Mouse (Mus musculus) forebrain, embryonic 12.5 days (tissue): ENCODE data around the gene 1110059E24Rik. TPM values are rescaled to one million over a fixed set of nuclear protein-coding genes. Genes with fewer than 3 reads are reported as not detected.
A peak's percentile ranks its signal among the peaks of the same experiment; 100 is the strongest.
"Not testable (repeated sequence)": the region's sequence is repeated elsewhere in the genome, so short reads cannot be mapped to it uniquely, and the experiment has no call there.

Experiments used
- ATAC-seq: fragments of 200-750 bp; cut with Nextera tagmentation; 2 replicates; pipeline ENCODE4 v1.8.0; 2017; ENCODE audit warnings: moderate TSS enrichment; ENCODE audit not compliant: low FRiP score
- H3K27ac ChIP-seq: fragments of 300-500 bp; sonication (generic); 2 replicates; pipeline ENCODE4 v1.5.1; 2016; ENCODE audit warnings: mild to moderate bottlenecking
- H3K27me3 ChIP-seq: fragments of 300-500 bp; sonication (generic); 2 replicates; pipeline ENCODE4 v1.6.1; 2016; ENCODE audit warnings: mild to moderate bottlenecking
- H3K36me3 ChIP-seq: fragments of 300-500 bp; sonication (generic); replicated peaks from 2 replicates; pipeline ENCODE4 v1.6.1; 2016; ENCODE audit warnings: mild to moderate bottlenecking
- H3K4me1 ChIP-seq: fragments of 300-500 bp; sonication (generic); 2 replicates; pipeline ENCODE4 v1.6.1; 2016
- H3K4me2 ChIP-seq: fragments of 300-500 bp; sonication (generic); 2 replicates; pipeline ENCODE4 v1.6.1; 2016; ENCODE audit warnings: mild to moderate bottlenecking, moderate library complexity
- H3K4me3 ChIP-seq: fragments of 300-500 bp; sonication (generic); replicated peaks from 2 replicates; pipeline ENCODE4 v1.5.1; 2016; ENCODE audit warnings: mild to moderate bottlenecking
- H3K9ac ChIP-seq: fragments of 300-500 bp; sonication (generic); 2 replicates; pipeline ENCODE4 v1.6.1; 2016; ENCODE audit warnings: mild to moderate bottlenecking
- H3K9me3 ChIP-seq: fragments of 300-500 bp; sonication (generic); 2 replicates; pipeline ENCODE4 v1.6.1; 2016
- WGBS: fragments of 180-500 bp; shearing (Covaris S2); methylation state at CpG from one replicate; pipeline ENCODE4 v1.1.7; 2016; 5-methylcytosine and 5-hydroxymethylcytosine counted together
- polyA plus RNA-seq: library from polyadenylated mRNA; unstranded; fragments of >200 nt; fragmentation: Nextera tagmentation; extraction: Ambion mirVana; gene quantifications from 2 replicates; pipeline ENCODE4 v1.2.1, GENCODE M21; 2016

Gene 1110059E24Rik
- polyA plus RNA-seq, 1 experiment from 2014 or later = 59.4 TPM

DNA sequence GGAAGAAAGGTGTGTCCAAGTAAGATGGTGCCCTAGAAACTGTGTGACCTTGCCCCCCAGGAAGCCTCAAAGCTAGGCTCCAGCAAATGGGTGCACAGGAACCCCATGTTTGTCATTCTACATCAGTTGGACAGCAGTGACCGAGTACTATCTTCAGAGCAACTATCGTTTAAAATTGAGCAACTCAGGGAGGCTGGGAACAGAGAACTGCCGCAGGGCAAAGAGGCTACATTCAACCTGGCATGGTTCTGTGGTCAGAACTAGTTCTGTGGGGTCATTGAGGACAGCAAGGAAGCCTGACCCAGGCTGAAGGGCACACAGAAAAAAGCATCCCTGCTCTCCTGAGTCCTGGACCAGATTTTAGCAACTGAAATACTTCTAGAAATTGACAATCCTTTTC lies 37.0 kb downstream of the 1110059E24Rik start:
- Histone ChIP-seq H3K36me3 (no peaks in the 10 kb centered on the region; the same call in 1 of the 2 replicates), H3K4me1 (peaks cover 12% of the 10 kb centered on the region), H3K4me2 (no peak overlapping the region), H3K9me3 (no peaks in the 10 kb centered on the region), H3K9ac (no peak overlapping the region), H3K4me3 (no peak overlapping the region), H3K27me3 (no peaks in the 10 kb centered on the region), H3K27ac (no peak overlapping the region)
- ATAC-seq = no peak
- WGBS = 96% methylated on average over 3 of the region's 3 CpGs

DNA sequence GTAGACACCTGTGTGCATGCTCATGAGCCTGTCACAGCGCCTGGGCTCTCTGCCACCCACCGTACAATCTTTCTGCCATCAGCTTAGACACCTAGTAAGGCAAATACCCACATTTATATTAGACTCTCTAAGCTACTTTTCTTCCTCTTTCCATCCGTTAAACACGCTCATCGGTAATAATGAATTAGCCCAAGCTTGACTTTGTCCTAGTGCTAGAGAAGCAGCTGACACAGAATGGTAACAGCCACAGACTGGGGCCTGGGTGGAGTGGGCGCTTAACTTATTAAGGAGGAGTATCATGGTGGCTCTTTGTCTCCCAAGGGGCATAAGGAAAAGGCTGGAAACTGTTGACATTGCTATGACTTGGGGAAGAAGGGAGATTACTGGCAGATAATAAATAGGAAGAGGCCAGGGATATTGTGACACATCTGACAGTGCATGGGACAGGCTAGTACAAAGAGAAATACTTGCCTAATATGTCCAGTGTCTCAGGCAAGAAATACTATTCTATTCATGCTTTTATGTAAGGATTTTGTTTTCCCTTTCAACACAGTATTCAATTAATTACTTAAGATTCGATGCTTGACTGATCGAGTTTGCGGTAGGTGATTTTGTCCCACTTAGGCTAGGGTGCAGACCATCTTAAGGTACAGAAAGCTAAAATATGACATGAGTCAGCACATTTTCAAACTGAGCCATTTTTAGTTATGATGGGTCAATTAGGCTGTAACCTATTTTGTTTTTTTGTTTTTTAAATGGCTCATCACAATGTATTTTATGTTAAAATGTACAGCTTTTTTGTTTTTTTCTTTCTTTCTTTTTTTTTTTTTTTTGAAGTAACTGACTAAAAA lies 40.8 kb downstream of the 1110059E24Rik start:
- Histone ChIP-seq H3K4me1 (peaks cover 16% of the 10 kb centered on the region), H3K27ac (no peak overlapping the region), H3K4me3 (no peak overlapping the region), H3K4me2 (no peak overlapping the region), H3K27me3 (no peaks in the 10 kb centered on the region), H3K9me3 (no peaks in the 10 kb centered on the region), H3K9ac (no peak overlapping the region), H3K36me3 (no peaks in the 10 kb centered on the region)
- ATAC-seq = no peak
- WGBS = 44% methylated on average over 9 of the region's 9 CpGs

DNA sequence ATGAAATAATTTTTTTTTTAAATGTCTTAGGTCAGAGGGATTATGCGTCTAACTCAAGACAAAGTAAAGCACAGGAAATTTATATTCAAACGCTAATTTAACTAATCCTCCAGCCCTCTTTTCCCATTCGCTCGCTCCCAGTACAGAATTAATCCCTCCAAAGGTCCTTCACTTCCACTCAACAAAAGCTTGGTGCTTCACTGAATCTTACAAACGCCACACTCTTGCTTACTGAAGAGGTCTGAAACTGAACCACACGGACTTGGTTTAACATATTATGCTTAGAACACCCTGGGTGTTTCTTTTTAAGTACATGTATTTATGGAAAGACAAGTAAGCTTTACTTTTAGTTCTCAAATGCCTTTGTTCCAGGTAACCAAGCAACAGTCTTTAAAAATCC lies 41.5 kb downstream of the 1110059E24Rik start:
- ATAC-seq = no peak
- Histone ChIP-seq H3K9me3 (no peaks in the 10 kb centered on the region), H3K27ac (no peak overlapping the region), H3K27me3 (no peaks in the 10 kb centered on the region), H3K4me1 (peaks cover 16% of the 10 kb centered on the region), H3K4me2 (no peak overlapping the region), H3K9ac (no peak overlapping the region), H3K36me3 (no peaks in the 10 kb centered on the region), H3K4me3 (no peak overlapping the region)
- WGBS = 8% methylated on average over 6 of the region's 6 CpGs

DNA sequence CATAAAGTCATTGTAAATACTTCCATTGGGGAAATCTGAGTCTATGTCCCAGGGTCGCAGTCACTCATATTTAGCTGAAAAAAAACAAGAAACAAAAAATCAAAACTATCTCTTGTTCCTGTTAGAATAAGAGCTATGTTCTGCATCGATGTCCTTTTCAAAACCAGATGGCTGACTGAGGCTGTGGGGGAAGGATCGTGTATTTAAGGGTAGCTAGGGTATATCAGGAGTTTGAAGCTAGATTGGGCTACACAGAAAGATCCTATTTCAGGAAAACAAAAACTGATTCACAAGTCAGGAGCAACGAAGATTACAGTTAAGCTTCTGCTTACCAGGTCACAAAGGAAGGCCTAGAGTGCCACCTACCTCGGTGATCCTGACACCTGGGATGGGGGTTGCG lies 42.5 kb downstream of the 1110059E24Rik start:
- H3K27ac ChIP-seq = no peak overlapping the region
- WGBS = 71% methylated on average over 6 of the region's 6 CpGs
- no peaks in the 10 kb centered on the region for H3K9me3 ChIP-seq
- H3K4me2 ChIP-seq = no peak overlapping the region
- peaks cover 16% of the 10 kb centered on the region for H3K4me1 ChIP-seq
- no peaks in the 10 kb centered on the region for H3K27me3 ChIP-seq
- ATAC-seq = no peak
- H3K9ac ChIP-seq = no peak overlapping the region
- no peak overlapping the region for H3K4me3 ChIP-seq
- no peaks in the 10 kb centered on the region for H3K36me3 ChIP-seq

DNA sequence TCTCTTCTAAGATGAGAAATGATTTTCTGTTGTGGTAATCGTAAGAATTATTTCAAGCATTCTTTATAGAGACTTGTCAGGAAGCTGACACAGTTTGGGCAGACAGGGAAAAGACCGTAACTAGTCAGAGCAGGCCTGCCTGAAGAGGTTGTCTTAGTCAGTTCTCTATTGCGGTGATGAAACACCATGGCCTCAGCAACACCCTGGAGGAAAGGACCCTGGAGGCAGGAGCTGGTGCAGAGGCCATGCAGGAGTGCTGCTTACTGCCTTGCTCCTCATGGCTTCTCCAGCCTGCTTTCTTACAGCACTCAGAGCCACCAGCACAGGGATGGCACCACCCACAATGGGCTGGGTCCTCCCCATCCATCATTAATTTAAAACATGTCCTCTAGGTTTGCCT lies 47.5 kb downstream of the 1110059E24Rik start:
- no peaks in the 10 kb centered on the region for H3K36me3 ChIP-seq
- H3K4me1 ChIP-seq = peaks cover 14% of the 10 kb centered on the region
- ATAC-seq = no peak
- no peak overlapping the region for H3K4me2 ChIP-seq
- WGBS = 92% methylated on average over 3 of the region's 3 CpGs
- H3K9ac ChIP-seq = no peak overlapping the region
- no peak overlapping the region for H3K27ac ChIP-seq
- H3K9me3 ChIP-seq = no peaks in the 10 kb centered on the region
- no peaks in the 10 kb centered on the region for H3K27me3 ChIP-seq
- H3K4me3 ChIP-seq = no peak overlapping the region

DNA sequence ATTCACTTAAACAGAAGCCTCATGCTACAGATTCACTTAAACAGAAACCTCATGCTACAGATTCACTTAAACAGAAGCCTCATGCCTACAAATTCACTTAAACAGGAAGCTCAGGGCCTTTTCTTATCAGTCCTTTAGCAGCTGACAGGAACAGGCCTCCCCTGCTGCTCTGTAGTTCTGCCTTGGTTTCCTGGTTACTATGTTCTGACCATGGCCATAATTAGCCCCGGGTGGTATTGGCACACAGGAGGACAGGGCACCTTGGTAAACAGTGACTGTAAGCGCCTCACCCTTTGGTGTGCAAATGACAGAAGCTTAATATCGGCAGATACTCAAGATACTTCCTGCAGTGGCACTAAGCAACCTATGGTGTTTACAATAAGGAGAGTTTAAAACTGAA lies 48.9 kb downstream of the 1110059E24Rik start:
- Histone ChIP-seq H3K36me3 (no peaks in the 10 kb centered on the region), H3K9me3 (no peaks in the 10 kb centered on the region), H3K27ac (no peak overlapping the region), H3K4me2 (no peak overlapping the region), H3K4me3 (no peak overlapping the region), H3K4me1 (peaks cover 24% of the 10 kb centered on the region), H3K27me3 (no peaks in the 10 kb centered on the region), H3K9ac (no peak overlapping the region)
- WGBS = 79% methylated on average over 3 of the region's 3 CpGs
- ATAC-seq = no peak

DNA sequence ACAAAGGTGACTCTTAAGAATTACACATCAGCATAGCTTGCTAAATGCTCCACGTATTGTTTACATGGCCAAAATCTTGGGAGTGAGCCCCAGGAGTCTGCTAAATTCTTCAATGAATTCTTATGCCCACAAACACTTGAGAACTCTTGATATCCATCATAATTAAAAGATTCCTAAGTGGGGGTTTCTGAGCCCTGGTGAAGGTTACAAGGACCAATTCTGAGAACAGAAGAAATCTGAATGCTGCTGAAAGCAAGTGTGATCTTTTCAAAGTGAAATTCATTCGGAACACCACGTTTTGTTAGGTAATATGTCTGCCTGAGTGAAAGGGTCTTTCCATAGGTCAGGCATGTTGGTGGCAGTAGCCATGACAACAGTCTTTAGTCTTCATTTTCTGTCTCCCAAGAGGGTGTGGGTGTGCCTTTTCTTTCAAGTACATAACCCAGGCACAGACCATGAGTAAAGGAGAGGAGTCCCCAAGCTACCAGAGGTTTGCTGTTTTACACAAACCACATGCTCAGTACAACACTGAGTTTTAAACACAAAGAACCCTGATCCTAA lies 51.2 kb downstream of the 1110059E24Rik start:
- Histone ChIP-seq H3K4me3 (no peak overlapping the region), H3K4me2 (no peak overlapping the region), H3K9ac (no peak overlapping the region), H3K27me3 (no peaks in the 10 kb centered on the region), H3K27ac (0 out of 2 replicates have a peak overlapping the region, but pooled peaks have one; percentile 36), H3K4me1 (peaks cover 24% of the 10 kb centered on the region), H3K36me3 (peaks cover 3% of the 10 kb centered on the region; the same call in 1 of the 2 replicates), H3K9me3 (no peaks in the 10 kb centered on the region)
- WGBS = 15% methylated on average over 3 of the region's 3 CpGs
- ATAC-seq = peak; percentile 76

DNA sequence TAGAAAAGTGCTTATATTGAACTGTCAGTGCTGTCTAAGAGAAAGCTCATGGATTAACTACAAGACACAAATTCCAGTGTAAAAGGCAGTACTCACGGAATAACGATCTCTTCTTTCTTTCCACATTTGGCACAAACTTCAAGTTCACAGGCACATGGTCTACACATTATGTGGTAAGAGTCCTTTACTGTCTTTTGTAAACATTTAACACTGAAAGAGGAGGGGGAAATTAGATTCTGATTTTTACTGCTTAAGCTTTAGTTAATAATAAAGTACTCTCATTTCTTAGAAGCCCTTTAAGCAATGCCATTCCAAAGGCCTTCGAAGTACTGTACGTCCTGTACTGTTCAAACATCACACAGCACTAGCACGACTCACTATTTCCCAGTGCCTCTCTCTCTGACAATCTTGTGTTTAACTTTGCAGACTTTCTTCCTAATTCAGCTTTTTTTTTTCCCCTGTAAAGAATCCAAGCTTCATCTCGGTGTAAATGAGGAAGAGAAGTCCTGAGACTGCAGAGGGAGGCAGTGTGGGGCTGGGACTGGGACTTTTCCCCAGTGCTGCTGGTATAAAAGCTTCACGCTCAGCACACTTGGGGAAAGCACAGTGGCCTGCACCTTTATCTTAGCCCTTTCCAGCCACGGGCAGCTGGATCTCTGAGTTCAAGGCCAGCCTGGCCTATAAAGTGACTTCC lies 54.0 kb downstream of the 1110059E24Rik start:
- 69% methylated on average over 8 of the region's 8 CpGs for WGBS
- H3K27ac ChIP-seq = 0 out of 2 replicates have a peak overlapping the region, but pooled peaks have one; percentile 13
- ATAC-seq = no peak

DNA sequence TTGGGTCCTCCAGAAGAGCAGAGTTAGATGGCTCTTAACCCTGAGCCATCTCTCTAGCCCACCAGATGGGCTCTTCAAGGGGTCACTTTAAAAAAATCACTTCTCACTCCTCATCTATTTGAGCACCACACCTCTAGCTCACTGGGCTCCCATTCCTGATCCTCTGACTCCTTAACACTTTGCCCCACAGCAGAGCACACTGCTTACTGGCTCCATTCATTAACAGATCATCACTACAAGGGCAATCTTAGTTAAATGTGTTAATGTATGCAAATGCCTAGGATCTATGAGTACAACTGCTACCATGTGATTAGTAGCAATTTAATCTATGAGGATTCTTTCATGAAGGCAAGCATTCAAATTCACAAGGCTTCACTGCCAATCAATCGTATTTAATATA lies 58.1 kb downstream of the 1110059E24Rik start:
- Histone ChIP-seq H3K36me3 (peaks cover 17% of the 10 kb centered on the region), H3K4me2 (no peak overlapping the region), H3K9ac (no peak overlapping the region), H3K9me3 (no peaks in the 10 kb centered on the region), H3K4me1 (peaks cover 8% of the 10 kb centered on the region; the same call in 1 of the 2 replicates), H3K4me3 (no peak overlapping the region), H3K27ac (no peak overlapping the region), H3K27me3 (no peaks in the 10 kb centered on the region)
- 0 out of 2 replicates have a peak, but pooled peaks have one; percentile 53 for ATAC-seq
- WGBS = 76% methylated on average over 1 of the region's 1 CpGs

More for the DNA sequence above, 54.0 kb downstream of the 1110059E24Rik start:
- peaks cover 24% of the 10 kb centered on the region for H3K4me1 ChIP-seq
- H3K4me3 ChIP-seq = no peak overlapping the region
- H3K4me2 ChIP-seq = no peak overlapping the region
- no peaks in the 10 kb centered on the region for H3K27me3 ChIP-seq
- no peaks in the 10 kb centered on the region for H3K9me3 ChIP-seq
- H3K36me3 ChIP-seq = peaks cover 17% of the 10 kb centered on the region
- H3K9ac ChIP-seq = no peak overlapping the region

DNA sequence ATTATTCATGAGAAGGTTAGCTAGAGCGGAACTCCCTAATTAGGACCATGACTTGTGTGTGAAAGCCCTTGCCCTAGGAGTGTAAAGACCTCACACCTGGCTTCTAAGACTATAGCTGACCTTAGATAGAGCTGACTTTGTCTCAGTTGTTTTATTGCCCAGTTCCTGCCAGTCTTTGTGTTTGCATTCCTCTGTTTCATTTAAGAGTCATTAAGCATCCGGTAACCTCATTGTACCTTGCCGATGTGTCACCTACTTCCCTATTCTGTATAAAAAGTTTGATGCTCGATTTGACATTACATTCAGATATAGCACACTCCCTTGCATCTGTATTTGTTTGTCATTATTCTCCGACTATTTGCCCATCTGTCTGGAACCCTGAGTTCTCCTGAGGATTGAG lies 60.6 kb downstream of the 1110059E24Rik start:
- 81% methylated on average over 5 of the region's 5 CpGs for WGBS
- H3K36me3 ChIP-seq = peaks cover 17% of the 10 kb centered on the region
- not testable (repeated sequence) for H3K4me3 ChIP-seq, H3K9me3 ChIP-seq, H3K27ac ChIP-seq, H3K4me1 ChIP-seq, H3K4me2 ChIP-seq, H3K9ac ChIP-seq, H3K27me3 ChIP-seq, ATAC-seq

DNA sequence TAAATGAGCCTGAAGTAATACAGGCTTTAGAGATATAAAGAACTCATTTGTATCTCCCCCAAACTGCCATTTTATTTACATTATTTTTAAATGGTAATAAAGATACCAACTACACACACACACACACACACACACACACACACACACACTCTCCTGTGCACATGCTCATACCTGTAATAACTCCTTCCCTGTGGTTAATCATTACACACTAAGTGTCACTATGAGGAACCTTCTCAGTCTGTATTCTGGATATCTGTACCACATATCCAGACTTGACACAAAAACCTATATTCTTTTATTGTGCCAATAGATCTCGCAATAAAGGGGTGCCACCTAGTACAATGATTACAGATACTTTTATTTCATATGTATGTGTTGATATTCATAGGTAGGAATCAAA lies 62.9 kb downstream of the 1110059E24Rik start:
- Histone ChIP-seq H3K36me3 (no peaks in the 10 kb centered on the region; the same call in none of the 2 replicates), H3K9me3 (no peaks in the 10 kb centered on the region), H3K9ac (no peak overlapping the region), H3K4me2 (no peak overlapping the region), H3K27ac (no peak overlapping the region), H3K4me1 (no peaks in the 10 kb centered on the region), H3K4me3 (no peak overlapping the region), H3K27me3 (no peaks in the 10 kb centered on the region)
- WGBS = 93% methylated on average over 1 of the region's 1 CpGs
- no peak for ATAC-seq

DNA sequence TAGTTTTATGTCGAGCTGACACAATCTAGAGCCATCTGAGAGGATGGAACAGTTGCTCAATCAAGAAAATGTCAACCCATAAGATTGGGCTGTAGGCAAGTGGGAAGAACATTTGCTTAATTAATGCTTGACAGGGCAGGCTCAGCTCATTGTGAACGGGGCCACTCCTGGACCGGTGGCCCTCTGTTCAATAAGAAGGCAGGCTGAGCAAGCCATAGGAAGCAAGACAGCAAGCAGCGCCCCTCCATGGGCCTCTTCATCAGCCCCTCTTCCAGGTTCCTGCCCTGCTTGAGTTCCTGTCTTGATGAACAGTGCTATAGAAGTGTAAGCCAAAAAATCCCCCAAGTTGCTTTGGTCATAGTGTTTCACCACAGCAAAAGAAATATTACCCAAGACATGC lies 65.2 kb downstream of the 1110059E24Rik start:
- Histone ChIP-seq H3K4me1 (no peaks in the 10 kb centered on the region), H3K27ac (no peak overlapping the region), H3K4me2 (no peak overlapping the region), H3K36me3 (no peaks in the 10 kb centered on the region; the same call in 1 of the 2 replicates), H3K9ac (no peak overlapping the region), H3K27me3 (no peaks in the 10 kb centered on the region), H3K9me3 (no peaks in the 10 kb centered on the region), H3K4me3 (no peak overlapping the region)
- no peak for ATAC-seq
- WGBS = 64% methylated on average over 4 of the region's 4 CpGs
